Mouse (Mus musculus): ENCODE measurements around the gene Vps53.

Gene Vps53

GRCm38 (mm10) chr11:76056487-76056886 lies 123.0 kb downstream of the Vps53 start:
- peak; percentile 61 for DNase-seq (ENCODE audit: low read depth, low spot score)

DNA sequence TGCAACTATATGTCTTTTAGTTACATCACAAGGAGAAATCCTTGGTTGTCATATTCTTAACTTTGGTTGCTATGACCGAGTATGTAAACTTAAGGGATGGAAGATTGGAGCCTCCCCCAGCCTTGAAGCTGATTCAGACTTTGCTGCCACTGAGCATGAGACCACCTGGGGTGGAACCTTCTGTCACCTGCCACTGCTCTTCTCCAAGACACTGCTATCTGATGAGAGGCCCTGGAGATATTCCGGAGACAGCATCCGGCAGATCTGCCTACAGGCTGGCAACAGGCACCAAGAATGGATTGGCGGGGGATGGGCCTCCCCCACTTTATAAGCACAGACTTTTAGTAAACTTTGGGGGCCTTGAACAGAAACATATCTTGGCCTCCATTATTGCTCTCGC lies 127.0 kb downstream of the Vps53 start:
- no peak for DNase-seq (ENCODE audit: low read depth, low spot score)

GRCm38 (mm10) chr11:76050967-76051512 lies 128.4 kb downstream of the Vps53 start:
- peak; percentile 21 for DNase-seq (ENCODE audit: low read depth, low spot score)

DNA sequence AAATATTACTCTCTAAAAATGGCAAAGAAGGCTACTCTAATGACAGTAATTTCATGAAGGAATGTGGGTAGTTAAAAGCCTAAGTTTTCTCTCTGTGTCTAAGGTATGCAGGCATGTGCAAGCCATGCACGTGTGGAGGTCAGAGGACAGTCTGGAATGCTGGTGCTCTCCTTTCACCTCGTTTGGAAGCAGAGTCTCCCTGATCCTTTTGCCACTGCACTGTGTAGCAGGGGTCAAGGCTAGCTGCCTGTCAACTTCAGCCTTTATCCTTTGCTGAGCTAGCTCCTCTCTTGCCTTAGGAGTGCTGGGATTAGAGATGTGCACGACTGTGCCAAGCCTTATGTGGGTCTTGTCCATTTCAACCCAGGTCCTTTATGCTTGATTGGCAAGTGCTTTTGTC lies 128.9 kb downstream of the Vps53 start:
- no peak for DNase-seq (ENCODE audit: low read depth, low spot score)

DNA sequence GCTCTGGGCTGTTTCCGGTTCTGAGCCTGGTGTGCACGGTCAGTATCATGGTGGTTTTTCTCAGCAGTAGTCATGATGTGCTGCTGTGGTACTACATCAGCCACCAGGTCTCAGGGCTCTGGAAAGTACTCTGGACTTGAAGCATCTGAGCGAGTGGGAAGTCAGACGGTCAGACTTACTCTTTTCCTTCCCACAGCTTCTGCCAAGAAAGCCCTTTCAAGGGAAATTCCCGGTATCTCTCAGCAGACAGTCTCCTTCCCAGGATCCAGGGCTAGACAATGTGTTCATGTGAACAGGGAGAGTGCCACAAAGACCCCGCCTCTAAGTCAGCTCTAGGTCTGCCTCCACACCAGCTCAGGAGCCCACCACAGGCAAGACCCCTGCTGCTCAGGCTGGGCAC lies 134.1 kb downstream of the Vps53 start:
- no peak for DNase-seq (ENCODE audit: low read depth, low spot score)

DNA sequence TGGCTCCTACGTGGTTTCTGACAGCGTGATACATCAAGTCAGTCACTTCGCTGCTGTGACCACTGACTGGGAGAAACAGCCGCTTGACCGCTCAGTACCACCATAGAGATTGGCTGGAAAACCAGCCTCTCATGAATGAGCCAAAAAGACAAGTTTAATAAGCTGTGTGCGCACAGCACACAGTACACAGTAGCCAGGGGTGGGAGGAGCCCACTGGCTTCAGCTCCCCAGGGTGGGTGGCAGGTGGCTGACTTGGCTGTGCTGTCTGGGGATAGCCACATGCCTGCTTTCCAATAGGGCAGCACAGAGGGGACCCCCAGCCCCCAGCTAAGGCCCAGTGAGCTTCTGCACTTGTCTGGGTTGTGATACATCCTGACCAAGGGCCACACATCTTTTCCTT lies 135.0 kb downstream of the Vps53 start:
- no peak for DNase-seq (ENCODE audit: low read depth, low spot score)

GRCm38 (mm10) chr11:76042882-76043281 lies 136.6 kb downstream of the Vps53 start:
- no peak for DNase-seq (ENCODE audit: low read depth, low spot score)

DNA sequence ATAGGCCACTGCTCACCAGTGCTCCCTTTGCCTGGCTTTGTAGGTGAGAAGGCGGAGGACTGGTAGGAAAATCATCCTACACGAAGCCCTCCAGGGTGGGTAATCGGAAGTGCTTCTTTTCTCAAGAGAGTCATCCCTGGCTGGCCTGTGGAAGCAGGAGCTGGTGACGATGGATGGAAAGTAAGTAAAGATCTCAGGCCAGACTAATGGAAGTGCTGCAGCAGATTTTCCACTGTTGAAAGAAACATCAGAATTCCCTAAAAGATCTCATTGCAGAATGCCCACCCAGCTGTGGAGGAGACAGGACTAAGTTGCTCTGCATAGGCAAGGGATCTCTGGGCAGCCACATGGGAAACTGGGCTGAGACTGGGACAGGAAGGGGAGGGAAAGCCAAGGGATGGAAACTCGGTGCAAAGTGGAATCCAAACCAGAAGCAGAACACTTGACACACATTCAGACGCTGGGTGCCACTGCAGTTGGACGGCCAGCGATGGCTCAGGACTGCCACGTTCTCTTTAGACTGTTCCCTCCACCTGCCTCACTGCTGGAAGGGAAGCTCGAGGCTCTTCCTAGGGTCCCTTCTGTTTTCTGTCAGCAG lies 137.3 kb downstream of the Vps53 start:
- DNase-seq (ENCODE audit: low read depth, low spot score) = no peak

DNA sequence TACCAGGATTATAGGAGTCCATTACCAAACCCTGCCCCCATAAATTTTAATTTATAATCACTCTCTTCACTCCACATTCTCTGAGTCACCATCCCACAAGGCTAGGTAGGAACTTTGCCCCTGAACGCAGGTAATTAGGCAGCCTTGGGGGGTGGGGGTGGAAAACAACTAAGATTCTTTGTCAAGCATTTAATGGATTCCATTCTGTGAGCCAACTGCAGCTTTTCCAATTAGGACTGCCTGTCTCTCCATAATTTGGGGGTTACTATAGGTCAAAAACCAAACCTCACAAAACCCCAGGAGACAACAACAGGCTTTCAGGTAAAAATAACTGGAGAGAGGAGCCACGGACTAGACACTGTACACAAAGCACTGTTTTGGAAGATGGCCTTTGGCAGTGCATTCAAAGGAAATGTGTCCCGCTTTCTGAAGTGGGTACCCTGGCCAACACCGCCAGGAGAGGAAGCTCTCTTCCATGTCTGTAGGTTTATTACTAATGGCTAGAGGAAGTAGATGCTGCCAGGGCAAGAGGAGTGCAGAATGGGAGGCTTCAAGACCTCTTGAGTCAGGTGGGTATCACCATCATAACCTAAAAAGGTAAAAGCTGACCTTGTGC lies 138.6 kb downstream of the Vps53 start:
- no peak for DNase-seq (ENCODE audit: low read depth, low spot score)

GRCm38 (mm10) chr11:76040106-76040505 lies 139.3 kb downstream of the Vps53 start:
- no peak for DNase-seq (ENCODE audit: low read depth, low spot score)

GRCm38 (mm10) chr11:76039271-76040053 lies 140.0 kb downstream of the Vps53 start:
- no peak for DNase-seq (ENCODE audit: low read depth, low spot score)

- DNase-seq (ENCODE audit: low read depth, low spot score) = no peak
These were observed 141.7 kb downstream of the Vps53 start for GRCm38 (mm10) chr11:76037581-76038294.

DNA sequence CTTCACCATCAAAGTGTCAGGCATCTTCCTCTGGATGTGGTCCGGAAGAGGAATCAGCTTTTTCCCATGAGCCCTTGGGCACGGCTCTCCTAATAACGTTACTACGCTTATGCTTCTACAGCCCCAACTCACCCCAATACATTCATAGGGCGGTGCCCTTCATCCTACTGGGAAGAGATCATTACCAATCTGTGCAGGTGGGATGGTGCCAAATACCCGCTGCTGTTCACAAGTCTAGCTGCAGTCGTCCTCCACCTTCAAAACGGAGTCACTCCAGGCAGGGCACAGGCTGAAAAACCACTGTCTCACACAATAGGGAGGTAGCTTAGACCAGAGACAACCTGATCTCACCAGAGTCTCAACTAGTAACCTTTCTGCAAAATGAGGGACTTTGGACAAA lies 144.3 kb downstream of the Vps53 start:
- no peak for DNase-seq (ENCODE audit: low read depth, low spot score)

- DNase-seq (ENCODE audit: low read depth, low spot score) = no peak
These were observed 145.6 kb downstream of the Vps53 start for GRCm38 (mm10) chr11:76033836-76034235.

DNA sequence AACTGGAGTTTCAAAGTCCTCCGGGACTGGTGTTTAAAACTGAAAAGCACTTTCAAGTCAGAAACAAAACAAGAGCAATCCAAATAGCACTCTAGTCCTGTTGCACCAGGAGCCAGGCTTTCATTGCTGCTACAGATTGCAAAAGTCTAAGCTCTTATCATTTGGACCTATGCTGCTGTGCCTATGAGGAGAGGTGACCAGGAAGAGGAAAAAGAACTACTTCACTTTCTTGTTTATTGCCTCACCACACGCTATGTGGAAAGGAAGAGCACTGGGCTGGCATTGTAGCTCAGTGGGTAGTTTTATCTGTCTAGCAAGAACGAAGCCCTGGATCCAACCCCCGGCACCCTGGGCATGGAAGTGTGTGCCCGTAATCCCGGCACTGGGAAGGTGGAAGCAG lies 146.1 kb downstream of the Vps53 start:
- no peak for DNase-seq (ENCODE audit: low read depth, low spot score)

GRCm38 (mm10) chr11:76028072-76028465 lies 151.4 kb downstream of the Vps53 start:
- DNase-seq (ENCODE audit: low read depth, low spot score) = peak; percentile 22

GRCm38 (mm10) chr11:76027139-76028071 lies 152.0 kb downstream of the Vps53 start, which contains the start of gene Rflnb:
Gene Rflnb (minus strand): TSS chr11:76027782.
- peak; percentile 43 for DNase-seq (ENCODE audit: low read depth, low spot score)

GRCm38 (mm10) chr11:76026527-76027138 lies 152.8 kb downstream of the Vps53 start:
- DNase-seq (ENCODE audit: low read depth, low spot score) = peak; percentile 31

GRCm38 (mm10) chr11:76025080-76025583 lies 154.3 kb downstream of the Vps53 start:
- no peak for DNase-seq (ENCODE audit: low read depth, low spot score)

GRCm38 (mm10) chr11:76020916-76021315 lies 158.5 kb downstream of the Vps53 start:
- no peak for DNase-seq (ENCODE audit: low read depth, low spot score)

All from R1 (cell line).